Mouse (Mus musculus) embryo, embryonic 11.5 days (tissue): ENCODE results near the gene Platr17.
"Not testable (repeated sequence)": the region's sequence is repeated elsewhere in the genome, so short reads cannot be mapped to it uniquely, and the experiment has no call there.

Experiments
- DNase-seq: peaks from one replicate; pipeline ENCODE4 v3.0.0-alpha.2; 2012; ENCODE audit warnings: low read depth, low spot score

The Platr17 gene

DNA sequence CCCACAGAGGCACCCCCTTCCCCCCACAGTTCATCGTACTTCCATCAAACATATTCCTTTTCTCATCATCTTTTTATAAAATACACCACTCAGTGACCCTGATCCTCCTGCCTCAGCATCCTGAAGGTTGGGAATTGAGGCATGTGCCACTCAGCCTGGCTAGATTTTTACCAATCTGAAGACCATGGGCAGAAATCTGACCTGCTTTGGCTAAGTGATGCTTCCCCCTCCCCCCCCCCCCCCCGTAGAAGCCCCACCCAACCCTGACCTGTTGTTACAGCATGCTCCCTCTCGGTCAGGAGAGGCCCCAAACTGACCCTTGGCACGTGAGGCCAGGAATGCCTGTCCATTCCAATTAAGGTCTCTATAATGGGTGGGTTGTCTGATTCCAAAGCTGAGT is at the start of gene Platr17:
Gene Platr17 (plus strand): TSS at position 301 of the 400 bp plus-strand sequence.
- DNase-seq, result not testable (repeated sequence)

DNA sequence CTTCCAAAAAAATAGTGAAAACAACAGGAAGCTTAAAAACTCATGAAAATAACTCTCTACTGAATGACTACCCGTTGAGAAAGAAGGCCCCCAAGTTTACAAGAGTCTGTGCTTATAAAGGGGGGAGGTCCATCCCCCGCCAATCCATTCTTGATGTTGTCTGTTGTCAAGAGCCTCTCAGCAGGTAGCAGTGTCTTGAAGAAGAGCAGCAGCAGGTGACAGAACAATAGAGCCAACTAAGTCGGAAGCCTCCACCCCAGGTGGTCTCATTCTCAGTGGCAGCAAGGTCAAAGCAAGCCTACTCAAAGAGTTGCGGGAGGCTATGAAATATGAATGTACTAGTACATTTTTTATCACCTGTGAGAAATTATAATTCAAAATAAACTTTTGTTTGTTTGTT is 47.1 kb upstream of the Platr17 start:
- no peak for DNase-seq

DNA sequence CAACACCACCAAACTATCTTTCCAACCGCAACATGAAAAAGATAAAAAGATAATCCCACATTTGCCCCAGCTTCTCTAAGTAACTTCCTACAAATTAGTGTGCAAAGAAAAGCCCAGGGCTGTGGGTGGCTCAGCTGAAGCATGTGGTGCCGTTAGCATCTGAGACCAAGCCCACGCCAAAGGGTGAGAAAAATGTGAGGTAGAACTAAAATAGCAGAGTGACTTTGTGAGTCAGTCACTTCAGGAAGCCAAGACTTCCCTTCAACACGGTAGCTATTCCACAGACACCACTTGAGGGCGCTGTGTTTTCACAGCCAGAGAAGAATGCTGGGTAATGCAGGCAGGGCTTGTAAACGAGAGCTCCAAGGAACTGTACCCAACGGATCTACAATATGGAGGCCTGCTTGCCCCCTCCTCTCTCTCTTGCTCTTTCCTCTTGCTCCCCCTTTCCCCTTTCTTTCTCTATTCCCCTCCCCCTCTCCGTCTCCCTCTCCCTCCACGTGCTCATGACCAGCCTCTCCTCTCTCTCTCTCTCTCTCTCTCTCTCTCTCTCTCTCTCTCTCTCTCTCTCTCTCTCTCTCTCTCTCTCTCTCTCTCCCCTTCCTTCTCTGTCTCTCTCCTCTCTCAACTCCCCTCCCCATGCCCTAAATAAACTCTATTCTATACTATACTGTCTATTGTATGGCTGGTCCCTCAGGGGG is 39.5 kb upstream of the Platr17 start:
- peak; percentile 22 for DNase-seq

DNA sequence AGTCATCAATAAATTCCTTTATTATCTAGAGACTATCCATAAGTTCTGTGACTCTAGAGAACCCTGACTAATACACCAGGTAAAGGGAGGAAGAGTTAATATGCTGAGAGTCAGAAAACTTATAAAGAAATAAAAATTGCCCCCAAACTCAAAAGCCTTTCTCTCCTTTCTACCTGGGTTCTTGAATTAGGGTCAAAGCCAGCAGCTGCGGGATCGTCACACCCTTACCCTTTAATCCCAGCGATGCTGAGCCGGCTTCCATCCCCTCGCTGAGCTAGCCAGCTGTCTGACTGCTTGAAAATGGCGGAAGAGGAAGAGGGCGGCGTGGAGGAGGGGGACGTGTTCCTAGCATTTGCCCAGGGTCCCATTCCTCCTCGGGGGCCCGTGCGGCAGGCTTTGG is 31.4 kb upstream of the Platr17 start, which contains the start of gene Gm7029:
Gene Gm7029 (plus strand): TSS at position 301 of the 400 bp plus-strand sequence.
- DNase-seq, result not testable (repeated sequence)

DNA sequence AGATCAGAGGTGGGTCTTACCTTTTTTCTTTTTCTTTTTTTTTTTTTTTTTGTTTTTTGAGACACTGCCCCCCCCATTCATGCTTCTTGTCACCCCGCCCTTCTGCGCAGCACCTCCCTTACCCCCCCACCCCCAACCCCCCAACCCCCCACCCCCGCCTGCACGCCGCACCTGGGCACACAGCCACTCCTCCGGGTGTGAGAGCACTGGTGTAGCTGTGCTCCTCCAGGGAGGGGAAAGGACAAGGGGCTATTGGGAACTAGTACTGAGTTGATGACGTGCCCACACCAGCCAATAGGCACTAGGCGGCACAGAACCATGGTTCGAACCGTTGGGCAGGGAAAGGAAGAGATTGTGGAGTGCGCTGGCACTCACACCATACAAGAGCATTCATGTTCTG is 30.5 kb upstream of the Platr17 start:
- DNase-seq, result no peak

DNA sequence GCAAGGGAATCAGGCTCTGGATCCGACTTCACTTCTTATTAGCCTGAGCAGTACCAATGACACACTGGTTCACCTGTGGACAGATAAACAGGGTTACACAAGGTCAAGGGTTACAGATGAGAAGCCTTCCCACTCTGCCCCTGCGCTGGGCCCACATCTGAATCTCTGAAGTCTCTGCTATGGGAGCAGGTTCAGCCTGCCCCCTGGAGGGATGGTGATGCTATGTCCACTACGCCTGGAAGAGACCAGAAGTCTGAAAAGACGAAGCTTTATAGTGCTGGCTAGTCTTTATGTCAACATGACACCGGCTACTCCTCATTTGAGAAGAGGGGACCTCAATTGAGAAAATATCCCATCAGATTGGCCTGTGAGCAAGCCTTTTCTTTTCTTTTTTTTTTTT is 29.1 kb upstream of the Platr17 start:
- not testable (repeated sequence) for DNase-seq

DNA sequence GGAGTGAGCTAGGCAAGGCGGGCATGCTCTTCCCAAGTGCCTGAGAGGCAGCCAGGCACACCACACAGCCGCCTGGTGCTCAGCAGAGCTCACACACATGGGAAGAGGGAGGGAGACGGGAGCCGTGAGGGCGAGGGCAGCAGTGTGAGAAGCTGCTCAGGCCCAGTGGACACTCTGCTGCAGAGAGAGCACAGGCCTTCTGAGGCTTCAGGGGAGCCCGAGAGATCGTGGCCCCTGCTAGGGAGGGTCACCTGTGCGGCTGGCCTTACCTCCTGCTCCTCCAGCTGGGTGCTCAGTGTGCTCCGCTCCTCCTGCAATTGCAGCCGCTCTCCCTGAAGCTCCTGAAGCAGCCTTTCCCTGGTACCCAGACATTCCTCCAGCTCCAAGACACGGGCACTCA is 20.6 kb upstream of the Platr17 start:
- not testable (repeated sequence) for DNase-seq

DNA sequence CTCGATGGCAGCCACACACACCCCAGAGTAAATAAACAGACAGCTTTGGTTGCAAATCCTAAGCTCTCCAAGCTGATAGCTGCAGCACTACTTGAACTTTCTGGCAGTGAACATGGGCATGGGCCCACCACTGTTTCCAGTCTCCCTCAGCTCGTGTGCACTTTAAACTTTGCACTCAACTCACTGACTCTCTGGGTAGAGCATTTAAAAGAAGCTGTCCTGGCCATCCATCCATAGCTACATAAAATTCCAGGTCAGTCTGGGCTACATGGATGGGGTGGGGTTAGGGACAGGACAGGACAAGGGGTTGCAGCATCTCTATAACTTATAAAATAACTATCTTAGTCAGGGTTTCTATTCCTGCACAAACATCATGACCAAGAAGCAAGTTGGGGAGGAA is 17.1 kb upstream of the Platr17 start:
- not testable (repeated sequence) for DNase-seq

DNA sequence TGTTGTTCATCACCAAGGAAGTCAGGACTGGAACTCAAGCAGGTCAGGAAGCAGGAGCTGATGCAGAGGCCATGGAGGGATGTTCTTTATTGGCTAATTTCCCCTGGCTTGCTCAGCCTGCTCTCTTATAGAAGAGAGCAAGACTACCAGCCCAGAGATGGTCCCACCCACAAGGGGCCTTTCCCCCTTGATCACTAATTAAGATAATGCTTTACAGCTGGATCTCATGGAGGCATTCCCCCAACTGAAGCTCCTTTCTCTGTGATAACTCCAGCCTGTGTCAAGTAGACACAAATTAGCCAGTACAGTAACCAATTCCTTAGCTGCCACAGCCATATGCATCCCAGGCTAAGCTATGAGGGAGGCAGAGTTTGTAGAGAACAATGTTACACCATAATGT is 16.7 kb upstream of the Platr17 start:
- not testable (repeated sequence) for DNase-seq

DNA sequence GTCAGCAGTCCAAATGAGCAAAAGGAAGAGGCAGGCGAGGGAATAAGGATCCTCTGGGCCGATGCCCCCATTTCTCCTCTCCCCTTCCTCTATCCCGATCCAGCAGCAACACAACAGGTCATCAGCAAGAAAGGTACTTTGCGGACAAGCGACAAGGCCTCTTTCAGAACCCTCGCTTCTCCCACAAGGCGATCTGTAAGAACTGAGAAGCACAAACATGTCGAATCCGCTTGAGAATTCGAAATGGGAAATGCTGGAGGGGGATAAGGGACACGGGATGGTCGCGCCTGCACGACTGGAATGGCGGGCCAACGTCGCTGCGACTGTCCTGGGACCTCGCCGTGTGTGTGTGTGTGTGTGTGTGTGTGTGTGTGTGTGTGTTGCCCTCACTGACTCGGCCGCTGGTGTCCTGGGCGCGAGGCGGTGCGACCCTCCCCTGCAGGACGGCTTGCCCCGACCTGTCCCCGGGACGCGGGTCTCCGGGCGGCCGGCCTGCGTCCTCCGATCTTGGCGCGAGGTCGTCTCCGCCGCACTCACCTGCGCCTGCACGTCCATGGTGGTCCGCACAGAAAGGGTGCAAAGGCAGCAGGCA is 14.9 kb upstream of the Platr17 start:
- not testable (repeated sequence) for DNase-seq

DNA sequence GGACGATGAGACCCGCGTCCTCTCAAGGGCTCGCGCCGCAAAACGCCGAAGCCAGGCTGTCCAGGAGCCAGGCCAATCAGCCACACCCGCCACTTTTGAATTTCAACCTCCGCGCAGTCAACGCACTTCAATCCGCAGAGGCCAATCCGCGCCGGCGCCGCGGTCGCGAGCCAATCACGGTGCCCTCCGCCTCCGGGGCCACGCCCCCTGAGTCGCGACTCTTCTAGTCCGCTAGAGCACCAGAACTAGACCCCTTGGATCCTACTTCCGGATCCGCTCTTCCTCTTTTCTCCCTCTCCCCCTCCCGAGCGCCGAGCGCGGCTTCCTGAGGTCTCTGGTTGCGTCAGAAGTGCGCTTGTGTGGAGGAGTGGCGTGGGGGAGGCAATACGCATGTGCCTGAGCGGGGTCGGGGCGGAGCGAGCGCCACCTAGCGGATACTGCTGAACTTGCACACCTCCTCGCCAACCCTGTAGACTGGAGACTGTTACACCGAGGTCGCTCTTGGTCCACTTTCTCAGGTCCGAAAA is 14.3 kb upstream of the Platr17 start, which contains the start of gene Kifc1:
Gene Kifc1 (minus strand): TSS at position 129 of the 527 bp plus-strand sequence.
- peak; percentile 100 for DNase-seq

DNA sequence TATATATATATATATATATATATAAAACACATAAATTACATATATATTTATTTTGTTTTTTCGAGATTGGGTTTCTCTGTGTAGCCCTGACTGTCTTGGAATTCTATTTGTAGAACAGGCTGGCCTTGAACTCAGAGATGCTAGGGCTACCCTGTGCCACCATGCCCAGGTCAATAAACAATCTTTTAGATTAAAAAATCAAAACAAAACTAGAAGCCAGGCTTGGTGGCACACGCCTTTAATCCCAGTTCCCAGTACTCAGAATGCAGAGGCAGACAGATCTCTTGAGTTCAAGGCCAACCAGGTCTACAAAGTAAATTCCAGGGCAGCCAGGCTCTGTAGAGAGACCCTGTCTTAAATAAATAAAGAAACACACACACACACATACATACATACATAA is 13.6 kb upstream of the Platr17 start:
- DNase-seq, result no peak

DNA sequence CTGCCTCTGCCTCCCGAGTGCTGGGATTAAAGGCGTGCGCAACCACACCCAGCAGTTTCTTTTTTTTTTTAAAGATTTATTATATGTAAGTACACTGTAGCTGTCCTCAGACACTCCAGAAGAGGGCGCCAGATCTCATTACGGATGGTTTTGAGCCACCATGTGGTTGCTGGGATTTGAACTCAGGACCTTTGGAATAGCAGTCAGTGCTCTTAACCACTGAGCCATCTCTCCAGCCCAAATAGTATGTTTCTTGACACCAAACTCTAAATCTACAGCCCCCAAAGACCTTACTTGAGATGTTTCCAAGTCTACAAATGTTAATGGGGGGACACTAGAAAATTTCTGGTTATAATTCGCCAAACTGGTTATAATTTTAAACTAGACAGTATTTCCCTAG is 13.0 kb upstream of the Platr17 start:
- not testable (repeated sequence) for DNase-seq

DNA sequence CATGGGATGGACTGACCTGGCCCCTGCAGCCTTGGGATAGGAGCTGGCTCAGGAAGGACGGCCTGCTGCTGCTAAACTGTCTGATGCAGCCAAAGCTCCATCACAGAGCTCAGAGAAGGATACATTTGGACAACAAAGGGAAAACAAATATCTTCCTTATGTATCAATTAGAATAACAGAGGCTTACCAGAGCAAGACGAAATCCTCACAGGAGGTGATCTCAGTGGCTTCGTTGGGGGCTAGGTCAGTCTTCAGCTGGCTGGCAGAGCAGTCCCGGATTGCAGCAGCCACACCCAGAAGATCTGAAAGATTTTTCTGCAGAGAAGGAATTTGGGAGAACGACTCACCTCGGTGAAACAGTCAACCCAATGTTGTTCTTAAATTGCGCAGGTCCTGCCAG is 12.5 kb upstream of the Platr17 start:
- no peak for DNase-seq

DNA sequence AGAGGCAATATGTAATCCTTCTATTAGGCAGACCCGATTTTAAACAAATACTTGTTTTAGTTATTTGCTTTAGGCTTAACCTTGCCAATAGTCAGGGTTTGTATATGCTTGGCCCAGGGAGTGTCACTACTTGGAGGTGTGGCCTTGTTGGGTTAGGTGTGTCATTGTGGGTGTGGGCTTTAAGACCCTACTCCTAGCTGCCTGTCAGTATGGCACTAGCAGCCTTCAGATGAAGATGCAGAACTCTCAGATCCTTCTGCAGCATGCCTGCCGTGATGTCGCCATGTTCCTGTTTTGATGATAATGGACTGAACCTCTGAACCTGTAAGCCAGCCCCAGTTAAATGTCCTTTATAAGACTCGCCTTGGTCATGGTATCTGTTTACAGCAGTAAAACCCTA is 11.9 kb upstream of the Platr17 start:
- DNase-seq, result not testable (repeated sequence)

DNA sequence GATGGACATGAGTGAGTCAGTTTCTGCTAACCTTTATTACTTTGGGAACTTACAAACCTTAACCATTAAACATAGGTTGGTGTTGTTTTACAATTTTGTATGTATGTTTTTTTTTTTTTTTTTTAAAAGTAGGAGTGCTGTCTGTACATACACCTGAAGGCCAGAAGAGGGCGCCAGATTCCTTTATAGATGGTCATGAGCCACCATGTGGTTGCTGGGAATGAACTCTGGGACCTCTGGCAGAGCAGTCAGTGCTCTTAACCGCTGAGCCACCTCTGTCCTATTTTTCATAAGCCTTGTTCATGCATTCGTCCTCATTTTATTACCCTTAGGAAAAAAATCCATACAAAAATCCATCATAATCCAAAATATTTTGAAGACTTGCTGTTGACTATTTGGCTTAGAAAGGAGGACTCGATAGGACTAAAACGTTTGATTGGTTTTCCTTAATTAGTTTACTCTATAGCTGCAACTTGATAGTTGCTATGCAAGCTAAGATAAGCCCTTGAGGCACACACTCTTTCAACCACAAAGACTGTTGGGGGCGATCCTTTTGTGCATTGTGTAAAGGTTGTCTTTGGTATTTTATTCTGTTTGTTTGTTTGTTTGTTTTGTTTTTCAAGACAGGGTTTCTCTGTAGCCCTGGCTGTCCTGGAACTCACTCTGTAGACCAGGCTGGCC is 7.7 kb upstream of the Platr17 start:
- peak; percentile 54 for DNase-seq

DNA sequence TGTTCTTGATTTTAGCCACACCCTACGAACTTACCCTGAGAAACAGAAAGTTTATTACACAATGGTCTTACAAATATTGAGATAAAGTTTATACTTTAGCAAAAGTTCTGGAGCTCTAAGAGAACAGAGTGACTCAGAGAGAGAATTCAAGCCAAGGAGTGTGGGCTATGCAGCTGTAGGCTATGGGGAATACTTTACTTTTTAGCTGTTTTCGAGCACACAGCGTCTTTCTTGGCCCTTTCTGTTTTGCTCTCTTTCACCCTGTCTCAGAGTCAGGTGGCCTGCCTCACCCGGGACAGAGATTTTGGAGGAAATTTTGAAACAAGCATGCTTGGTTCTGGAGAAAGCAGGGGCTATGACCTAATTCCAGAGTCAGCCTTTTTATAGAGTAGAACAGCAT is 6.7 kb upstream of the Platr17 start:
- not testable (repeated sequence) for DNase-seq

DNA sequence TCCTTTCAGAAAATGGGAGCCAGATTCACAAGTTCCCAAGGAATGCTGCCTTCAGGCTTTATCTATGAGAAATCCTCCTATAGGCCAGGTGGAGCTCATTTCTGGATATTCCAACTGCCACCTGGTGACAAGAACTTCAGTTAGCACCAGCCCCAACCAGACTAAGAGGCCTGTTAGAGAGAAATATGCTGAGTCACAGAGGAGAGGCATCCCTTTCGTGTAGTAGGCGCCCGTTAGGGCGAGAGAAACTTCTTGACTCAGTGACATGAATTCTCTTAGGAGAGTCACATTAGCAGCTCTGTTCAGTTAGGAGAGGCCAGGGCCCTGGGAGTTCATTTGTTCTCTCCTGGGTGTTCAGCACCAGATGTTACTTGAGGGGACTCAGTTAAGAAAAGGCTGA is 5.3 kb upstream of the Platr17 start:
- DNase-seq, result no peak

DNA sequence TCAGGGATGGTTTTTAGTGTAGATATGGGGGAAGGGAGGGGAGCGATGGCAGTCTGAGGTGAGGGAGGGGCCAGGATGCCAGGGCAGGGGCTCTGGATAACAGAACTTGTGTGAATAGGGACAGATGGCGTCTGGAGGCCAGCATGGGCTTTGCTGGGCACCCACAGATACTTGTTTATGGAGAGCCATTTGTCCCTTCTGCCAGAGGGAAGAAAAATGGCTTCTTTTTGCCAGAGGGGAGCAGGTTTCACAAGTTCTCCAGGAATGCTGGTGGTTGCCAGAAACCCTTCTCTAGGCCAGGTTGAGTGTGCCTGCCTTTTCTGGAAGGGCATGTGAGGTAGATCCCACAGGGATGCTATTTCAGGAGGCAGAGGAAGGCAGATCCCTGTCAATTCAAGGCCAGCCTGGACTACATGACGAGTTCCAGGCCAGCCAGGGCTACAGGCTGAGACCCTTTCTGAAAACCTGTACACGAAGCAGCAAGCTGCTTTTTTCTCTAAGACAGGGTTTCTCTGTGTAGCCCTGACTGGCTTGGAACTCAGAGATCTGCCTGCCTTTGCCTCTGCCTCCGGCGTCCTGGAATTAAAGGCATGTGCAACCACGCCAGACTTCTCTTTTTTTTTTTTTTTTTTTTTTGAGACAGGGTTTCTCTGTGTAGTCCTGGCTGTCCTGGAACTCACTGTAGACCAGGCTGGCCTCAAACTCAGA is 4.5 kb upstream of the Platr17 start:
- no peak for DNase-seq

DNA sequence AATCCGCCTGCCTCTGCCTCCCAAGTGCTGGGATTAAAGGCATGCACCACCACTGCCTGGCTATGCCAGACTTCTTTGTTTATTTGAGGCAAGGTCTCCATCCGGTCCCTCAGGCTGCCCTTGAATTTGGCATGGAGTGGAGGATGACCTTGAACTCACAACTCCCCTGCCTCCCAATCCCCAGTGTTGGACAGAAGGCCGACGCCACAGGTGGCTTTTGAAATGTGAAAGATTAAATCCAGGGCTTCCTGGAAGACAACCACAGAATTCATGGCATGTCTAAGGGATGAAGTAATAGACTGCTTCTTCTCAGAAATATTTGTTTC is 4.0 kb upstream of the Platr17 start:
- no peak for DNase-seq

DNA sequence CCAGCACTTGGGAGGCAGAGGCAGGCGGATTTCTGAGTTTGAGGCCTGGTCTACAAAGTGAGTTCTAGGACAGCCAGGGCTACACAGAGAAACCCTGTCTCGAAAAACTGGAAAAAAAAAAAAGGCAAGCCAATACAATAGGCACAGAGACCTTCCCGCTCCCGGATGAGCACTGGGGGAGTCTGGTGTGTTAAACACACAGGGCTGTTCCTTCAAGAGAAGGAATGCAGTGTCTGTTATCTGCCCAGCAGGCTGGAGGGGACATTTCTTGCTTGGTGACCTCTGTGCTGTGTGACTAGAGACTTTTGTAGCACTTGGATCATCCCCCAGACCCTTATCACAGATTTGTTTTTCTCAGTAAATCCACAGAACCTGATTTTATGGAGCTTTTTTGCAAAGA is 3.3 kb upstream of the Platr17 start:
- no peak for DNase-seq

DNA sequence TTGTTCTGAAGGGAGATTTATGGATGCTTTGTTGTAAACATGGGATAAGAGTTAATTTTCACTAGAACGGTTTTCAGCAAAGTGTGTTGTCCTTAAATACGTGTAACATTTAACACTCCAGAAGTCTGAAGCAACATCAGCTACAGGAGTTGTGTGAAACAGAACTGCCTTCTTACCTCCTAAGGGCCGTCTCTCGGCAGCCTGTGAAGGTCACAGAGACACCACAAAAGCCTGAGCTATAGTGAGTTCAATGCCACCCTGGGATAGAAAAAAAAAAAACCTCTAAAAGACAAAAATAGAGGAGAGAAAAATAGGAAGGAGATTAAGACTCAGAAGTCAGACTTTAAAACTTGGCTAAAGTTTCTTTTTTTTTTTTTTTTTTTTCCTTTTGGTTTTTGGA is 2.9 kb upstream of the Platr17 start:
- no peak for DNase-seq
